Comparison of ENCODE assay signal across 24 mouse cellular contexts in the genomic region with DNA sequence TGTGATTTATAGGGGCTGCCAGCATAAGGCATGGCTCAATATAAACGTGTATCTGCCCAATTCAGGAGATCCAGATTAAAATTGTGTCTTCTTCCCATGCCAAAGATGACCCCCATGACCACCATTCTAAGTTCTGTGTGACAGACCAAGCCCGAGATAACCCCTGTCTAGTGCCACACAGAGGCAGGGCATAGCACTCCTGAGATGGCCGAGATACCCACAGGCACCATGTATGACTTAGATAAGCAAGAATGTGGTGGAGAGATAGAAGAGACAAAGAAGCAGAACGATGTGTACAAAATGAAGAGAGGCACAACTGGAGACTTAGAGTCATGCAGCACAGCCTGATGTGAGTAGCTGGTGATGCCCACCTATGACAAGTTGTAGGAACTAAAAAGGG. TPM values are rescaled to one million over a fixed set of nuclear protein-coding genes. Genes with fewer than 3 reads are reported as not detected.
"Had no signal": no experiment of that assay in that cellular context is flagged by ENCODE, and none has a peak within 500 bp of the region (broad histone marks: within the 10 kb centered on the region; RNA-seq: fewer than 3 reads in every experiment).

No protein-coding gene starts in this region.

- DNase-seq: lung, adult 18-20 months; lung, embryonic 14.5 days; lung, postnatal 10 days; lung, postnatal 4 days; retina, postnatal 1 day; right cerebral cortex, adult 18-20 months; thymus, adult 2 months; thymus, postnatal 25 days; thymus, postnatal 4 days had no signal

- ATAC-seq: liver, embryonic 12.5 days; midbrain, embryonic 13.5 days; midbrain, embryonic 15.5 days had no signal

- H3K4me1 ChIP-seq: liver, embryonic 12.5 days; liver, embryonic 15.5 days; midbrain, embryonic 13.5 days; midbrain, embryonic 15.5 days; neural tube, embryonic 12.5 days; stomach, embryonic 15.5 days had no signal

- H3K9me3 ChIP-seq: liver, embryonic 12.5 days; liver, embryonic 15.5 days; midbrain, embryonic 13.5 days; midbrain, embryonic 15.5 days; neural tube, embryonic 12.5 days; stomach, embryonic 15.5 days had no signal

- H3K4me3 ChIP-seq: liver, embryonic 12.5 days; liver, embryonic 15.5 days; midbrain, embryonic 13.5 days; midbrain, embryonic 15.5 days; neural tube, embryonic 12.5 days; stomach, embryonic 15.5 days had no signal

- H3K27me3 ChIP-seq: liver, embryonic 12.5 days; liver, embryonic 15.5 days; midbrain, embryonic 13.5 days; midbrain, embryonic 15.5 days; neural tube, embryonic 12.5 days; stomach, embryonic 15.5 days had no signal

- H3K27ac ChIP-seq: liver, embryonic 12.5 days; liver, embryonic 15.5 days; midbrain, embryonic 13.5 days; midbrain, embryonic 15.5 days; neural tube, embryonic 12.5 days; stomach, embryonic 15.5 days; stomach, postnatal 0 days had no signal

- H3K4me2 ChIP-seq: liver, embryonic 12.5 days; liver, embryonic 15.5 days; lung, embryonic 14.5 days; midbrain, embryonic 11.5 days; midbrain, embryonic 13.5 days; midbrain, embryonic 15.5 days; neural tube, embryonic 12.5 days; stomach, embryonic 15.5 days had no signal

- H3K36me3 ChIP-seq: liver, embryonic 12.5 days; liver, embryonic 15.5 days; midbrain, embryonic 13.5 days; midbrain, embryonic 15.5 days; neural tube, embryonic 12.5 days; stomach, embryonic 15.5 days had no signal

- H3K9ac ChIP-seq: liver, embryonic 12.5 days; liver, embryonic 15.5 days; lung, embryonic 14.5 days; midbrain, embryonic 13.5 days; midbrain, embryonic 15.5 days; neural tube, embryonic 12.5 days; stomach, embryonic 15.5 days had no signal

RNA-seq across cellular contexts. Expression of gene H2-M10.4, which starts 5.9 kb away (rescaled TPM):
- total RNA-seq: midbrain, postnatal 0 days; monocyte, adult 5-6 weeks; neutrophil, adult 5-6 weeks had no signal
- polyA plus RNA-seq: liver, embryonic 12.5 days; liver, embryonic 15.5 days; lung, embryonic 14.5 days; lung, embryonic 16.5 days; midbrain, embryonic 11.5 days; midbrain, embryonic 13.5 days; midbrain, embryonic 15.5 days; midbrain, postnatal 0 days; neural tube, embryonic 12.5 days; neural tube, embryonic 14.5 days; spleen, adult 2 months; stomach, embryonic 15.5 days; stomach, postnatal 0 days; testis, adult 2 months; thymus, adult 2 months had no signal
